Mouse (Mus musculus) CH12.LX (cell line): ENCODE data around the gene Tnfrsf14. TPM values are rescaled to one million over a fixed set of nuclear protein-coding genes. Genes with fewer than 3 reads are reported as not detected.

Source experiments
- DNase-seq: peaks from one replicate; pipeline ENCODE4 v3.0.0-alpha.2; 2013; ENCODE audit errors: extremely low read depth
- H3K27ac ChIP-seq: 2 replicates; pipeline ENCODE4 v1.5.1; 2012; ENCODE audit warnings: low read depth, mild to moderate bottlenecking, control low read depth, moderate library complexity; ENCODE audit not compliant: insufficient read depth
- H3K27me3 ChIP-seq: replicated peaks from 2 replicates; pipeline ENCODE3; 2012; ENCODE audit warnings: inconsistent platforms
- H3K36me3 ChIP-seq, 2 experiments: replicated peaks in 1 of 2; 2 replicates each; pipeline versions ENCODE3 to v1.6.1; 2012; ENCODE audit warnings: inconsistent platforms in 1 of 2, low read length in 1 of 2, mild to moderate bottlenecking in 1 of 2, mixed read lengths in 1 of 2, moderate library complexity in 1 of 2; ENCODE audit not compliant: control insufficient read depth in 1 of 2, insufficient read depth in 1 of 2
- H3K4me1 ChIP-seq, 2 experiments: 2 replicates each; pipeline ENCODE4 v1.6.1; 2012; ENCODE audit warnings: inconsistent platforms in 1 of 2, moderate library complexity in 1 of 2; ENCODE audit not compliant: insufficient read depth in 2 of 2, control insufficient read depth in 1 of 2
- H3K4me2 ChIP-seq: 2 replicates; pipeline ENCODE4 v1.6.1; 2012; ENCODE audit warnings: low read depth, mild to moderate bottlenecking, control low read depth; ENCODE audit not compliant: poor library complexity, insufficient read depth, severe bottlenecking
- H3K4me3 ChIP-seq, 3 experiments: fragments of 150-350 bp in 1 of 3; sonication (generic) in 1 of 3; replicated peaks in 1 of 3; 2 replicates each; pipeline versions ENCODE3 to v1.5.1; 2011 to 2012; ENCODE audit warnings: low read depth in 2 of 3, low read length in 2 of 3, mild to moderate bottlenecking in 2 of 3, moderate library complexity in 2 of 3, control low read depth in 1 of 3, improper control_type of control experiment in 1 of 3, inconsistent platforms in 1 of 3, mixed read lengths in 1 of 3; ENCODE audit not compliant: poor library complexity in 1 of 3
- H3K79me2 ChIP-seq: replicated peaks from 2 replicates; pipeline ENCODE4 v1.6.1; 2012; ENCODE audit warnings: mild to moderate bottlenecking, moderate library complexity; ENCODE audit not compliant: control insufficient read depth, poor library complexity, insufficient read depth, severe bottlenecking; ENCODE audit errors: extremely low read depth
- H3K9ac ChIP-seq: 2 replicates; pipeline ENCODE4 v1.6.1; 2012; ENCODE audit warnings: low read depth, mild to moderate bottlenecking, control low read depth, moderate library complexity; ENCODE audit not compliant: insufficient read depth
- H3K9me3 ChIP-seq: replicated peaks from 2 replicates; pipeline ENCODE3; 2012; ENCODE audit warnings: low read length, inconsistent platforms, mixed read lengths
- BHLHE40 ChIP-seq: IDR thresholded peaks from 2 replicates; pipeline ENCODE4 v1.6.1; 2011; ENCODE audit warnings: mild to moderate bottlenecking, low read depth, low read length, improper control_type of control experiment
- CHD1 ChIP-seq: IDR thresholded peaks from 2 replicates; pipeline ENCODE4 v1.6.1; 2012; ENCODE audit warnings: low read depth, low read length, improper control_type of control experiment, inconsistent platforms
- CTCF ChIP-seq, 2 experiments: IDR thresholded peaks in 1 of 2; conservative IDR thresholded peaks in 1 of 2; 2 replicates each; pipeline ENCODE4 v1.5.1; 2011 to 2012; ENCODE audit warnings: low read depth in 2 of 2, low read length in 2 of 2, improper control_type of control experiment in 1 of 2, inconsistent platforms in 1 of 2, mild to moderate bottlenecking in 1 of 2, moderate library complexity in 1 of 2
- EP300 ChIP-seq: IDR thresholded peaks from 2 replicates; pipeline ENCODE4 v1.6.1; 2011; ENCODE audit warnings: low read length, improper control_type of control experiment
- ETS1 ChIP-seq: conservative IDR thresholded peaks from 2 replicates; pipeline ENCODE4 v1.6.1; 2012; ENCODE audit warnings: low read depth, mild to moderate bottlenecking, inconsistent platforms, low read length, improper control_type of control experiment, moderate library complexity
- GABPA ChIP-seq: IDR thresholded peaks from 2 replicates; pipeline ENCODE4 v1.6.1; 2012; ENCODE audit warnings: low read depth, low read length, improper control_type of control experiment, inconsistent platforms; ENCODE audit not compliant: insufficient replicate concordance
- HCFC1 ChIP-seq: IDR thresholded peaks from 2 replicates; pipeline ENCODE4 v1.6.1; 2012; ENCODE audit warnings: low read depth, mild to moderate bottlenecking, inconsistent platforms, low read length, improper control_type of control experiment
- IRF4 ChIP-seq: IDR thresholded peaks from 2 replicates; pipeline ENCODE4 v1.6.1; 2014; ENCODE audit warnings: low read depth, mild to moderate bottlenecking, inconsistent platforms, low read length, improper control_type of control experiment
- KAT2A ChIP-seq: IDR thresholded peaks from 2 replicates; pipeline ENCODE4 v1.6.1; 2012; ENCODE audit warnings: low read length, improper control_type of control experiment, inconsistent platforms; ENCODE audit not compliant: insufficient replicate concordance
- MAFK ChIP-seq: IDR thresholded peaks from 2 replicates; pipeline ENCODE4 v1.6.1; 2011; ENCODE audit warnings: low read length, improper control_type of control experiment; ENCODE audit not compliant: insufficient replicate concordance
- MAX ChIP-seq: IDR thresholded peaks from 2 replicates; pipeline ENCODE4 v1.6.1; 2011; ENCODE audit warnings: low read length, improper control_type of control experiment
- MAZ ChIP-seq: IDR thresholded peaks from 2 replicates; pipeline ENCODE4 v1.6.1; 2012; ENCODE audit warnings: low read depth, mild to moderate bottlenecking, inconsistent platforms, low read length, improper control_type of control experiment, moderate library complexity
- MEF2A ChIP-seq: IDR thresholded peaks from 2 replicates; pipeline ENCODE4 v1.6.1; 2014; ENCODE audit warnings: low read depth, mild to moderate bottlenecking, inconsistent platforms, low read length, improper control_type of control experiment, borderline replicate concordance
- MXI1 ChIP-seq: IDR thresholded peaks from 2 replicates; pipeline ENCODE4 v1.6.1; 2011; ENCODE audit warnings: mild to moderate bottlenecking, low read depth, low read length, improper control_type of control experiment
- MYC ChIP-seq: IDR thresholded peaks from 2 replicates; pipeline ENCODE4 v1.6.1; 2011; ENCODE audit warnings: low read depth, mild to moderate bottlenecking, improper control_type of control experiment, low read length
- NRF1 ChIP-seq: IDR thresholded peaks from 2 replicates; pipeline ENCODE4 v1.6.1; 2014; ENCODE audit warnings: low read depth, mild to moderate bottlenecking, inconsistent platforms, low read length, improper control_type of control experiment, moderate library complexity
- PAX5 ChIP-seq: IDR thresholded peaks from 2 replicates; pipeline ENCODE4 v1.6.1; 2012; ENCODE audit warnings: low read length, inconsistent platforms, mixed read lengths
- POLR2A ChIP-seq: IDR thresholded peaks from 2 replicates; pipeline ENCODE4 v1.6.1; 2011; ENCODE audit warnings: low read depth, mild to moderate bottlenecking, improper control_type of control experiment, low read length
- RAD21 ChIP-seq: IDR thresholded peaks from 2 replicates; pipeline ENCODE4 v1.6.1; 2011; ENCODE audit warnings: low read depth, mild to moderate bottlenecking, low read length, improper control_type of control experiment, moderate library complexity
- RCOR1 ChIP-seq: conservative IDR thresholded peaks from 2 replicates; pipeline ENCODE4 v1.6.1; 2012; ENCODE audit warnings: low read depth, mild to moderate bottlenecking, inconsistent platforms, low read length, improper control_type of control experiment
- SIN3A ChIP-seq: IDR thresholded peaks from 2 replicates; pipeline ENCODE4 v1.6.1; 2012; ENCODE audit warnings: low read length, improper control_type of control experiment, inconsistent platforms
- SMC3 ChIP-seq: IDR thresholded peaks from 2 replicates; pipeline ENCODE4 v1.6.1; 2011; ENCODE audit warnings: low read depth, low read length, improper control_type of control experiment
- TBP ChIP-seq: conservative IDR thresholded peaks from 2 replicates; pipeline ENCODE4 v1.6.1; 2011; ENCODE audit warnings: low read depth, low read length, improper control_type of control experiment
- TCF12 ChIP-seq: IDR thresholded peaks from 2 replicates; pipeline ENCODE4 v1.6.1; 2014; ENCODE audit warnings: low read depth, mild to moderate bottlenecking, inconsistent platforms, low read length, improper control_type of control experiment
- UBTF ChIP-seq: IDR thresholded peaks from 2 replicates; pipeline ENCODE4 v1.6.1; 2012; ENCODE audit warnings: low read depth, mild to moderate bottlenecking, inconsistent platforms, low read length, improper control_type of control experiment, moderate library complexity
- USF1 ChIP-seq: IDR thresholded peaks from 2 replicates; pipeline ENCODE4 v1.6.1; 2014; ENCODE audit warnings: low read depth, mild to moderate bottlenecking, inconsistent platforms, low read length, improper control_type of control experiment
- USF2 ChIP-seq: conservative IDR thresholded peaks from 2 replicates; pipeline ENCODE4 v1.6.1; 2011; ENCODE audit warnings: low read depth, low read length, improper control_type of control experiment
- ZC3H11A ChIP-seq: IDR thresholded peaks from 2 replicates; pipeline ENCODE4 v1.6.1; 2012; ENCODE audit warnings: low read depth, mild to moderate bottlenecking, inconsistent platforms, low read length, improper control_type of control experiment
- dilution Hi-C: fragments of 300-500 bp; cut with MboI; formaldehyde crosslinking; loops from 2 replicates; pipeline ENCODE4 v1.14.3; 2020; ENCODE audit warnings: low sequenced_read_pairs; ENCODE audit not compliant: extremely low pct_unique_long_range_greater_than_20kb, extremely low pct_ligation_motif_present
- in situ Hi-C: fragments of 300-500 bp; cut with MboI; formaldehyde crosslinking; loops from 3 replicates; pipeline ENCODE4 v1.14.3; 2019; ENCODE audit warnings: low sequenced_read_pairs, low pct_ligation_motif_present, low pct_unique_long_range_greater_than_20kb, mixed read lengths
- polyA plus RNA-seq: library from polyadenylated mRNA; unstranded; fragments of >175 nt; gene quantifications from 2 replicates; pipeline ENCODE4 v1.2.1, GENCODE M21; 2012; ENCODE audit warnings: low read depth; ENCODE audit not compliant: insufficient read length
- total RNA-seq, 2 experiments: library from RNA; depleted of rRNA; stranded (reverse); fragments of 300-350 nt in 1 of 2; fragments of >200 nt in 1 of 2; gene quantifications; 2 replicates each; pipeline ENCODE4 v1.2.3; 2012 to 2014

The Tnfrsf14 gene
- total and polyA plus RNA-seq, 3 experiments = 20.0 to 109 (median 25.9) TPM

GRCm38 (mm10) chr4:154908490-154908889 is 19.9 kb downstream of the Tnfrsf14 start:
- Histone ChIP-seq H3K27me3 (no peaks in the 10 kb centered on the region), H3K27ac (peak overlapping the region; percentile 83; the same call in 1 of the 2 replicates), H3K9ac (no peak overlapping the region), H3K9me3 (no peaks in the 10 kb centered on the region), H3K4me2 (no peak overlapping the region), H3K4me3 (no peak overlapping the region), H3K36me3 (peaks cover 0 to 2% of the 10 kb centered on the region in 2 experiments), H3K4me1 (peaks cover 38 to 53% of the 10 kb centered on the region in 2 experiments), H3K79me2 (peaks cover 9% of the 10 kb centered on the region)
- in situ Hi-C loops (loop anchor here (5.0 kb wide), 1 partner anchor 34 kb away; no protein-coding TSS in a partner anchor), dilution Hi-C loops (no loop called here)
- no peak for DNase-seq
- TF ChIP-seq POLR2A (no peak), ZC3H11A (no peak), HCFC1 (no peak), GABPA (no peak), MYC (no peak), MEF2A (no peak), MAFK (no peak), SMC3 (no peak), MAX (no peak), CHD1 (no peak), PAX5 (no peak), CTCF (conservative IDR thresholded peaks at IDR 0.05 in 1 of 2, IDR thresholded peaks at IDR 0.05 in 1 of 2; ENCODE audit: low read depth in 2 of 2, low read length in 2 of 2) (no peak), RCOR1 (no peak)

GRCm38 (mm10) chr4:154907833-154908232 is 20.5 kb downstream of the Tnfrsf14 start:
- TF ChIP-seq MAX (peak; percentile 56; the same call in 1 of the 2 replicates), MAFK (no peak), RCOR1 (no peak), MYC (peak; percentile 64; the same call in 1 of the 2 replicates), SMC3 (peak; percentile 78), MAZ (0 out of 2 replicates have a peak, but pooled peaks have one; percentile 70), EP300 (no peak; the same call in 1 of the 2 replicates), PAX5 (no peak), TBP (0 out of 2 replicates have a peak, but pooled peaks have one; percentile 67), UBTF (0 out of 2 replicates have a peak, but pooled peaks have one; percentile 40), SIN3A (no peak), GABPA (no peak), NRF1 (no peak), IRF4 (peak; percentile 52; the same call in 1 of the 2 replicates), CHD1 (no peak), POLR2A (peak; percentile 57; the same call in 1 of the 2 replicates), MEF2A (peak; percentile 33; the same call in 1 of the 2 replicates), HCFC1 (no peak), ETS1 (0 out of 2 replicates have a peak, but pooled peaks have one; percentile 29), BHLHE40 (peak; percentile 89), CTCF (conservative IDR thresholded peaks at IDR 0.05 in 1 of 2, IDR thresholded peaks at IDR 0.05 in 1 of 2; ENCODE audit: low read depth in 2 of 2, low read length in 2 of 2) (peak; percentile 24 to 84; a peak in 2 of 4 replicates), KAT2A (no peak), ZC3H11A (no peak), TCF12 (peak; percentile 61; the same call in 1 of the 2 replicates), USF2 (no peak), MXI1 (0 out of 2 replicates have a peak, but pooled peaks have one; percentile 38), RAD21 (peak; percentile 52), USF1 (no peak)
- Histone ChIP-seq H3K4me2 (peak overlapping the region; percentile 33), H3K36me3 (peaks cover 0 to 2% of the 10 kb centered on the region in 2 experiments), H3K9me3 (no peaks in the 10 kb centered on the region), H3K27ac (peak overlapping the region; percentile 83), H3K27me3 (no peaks in the 10 kb centered on the region), H3K4me1 (peaks cover 36 to 53% of the 10 kb centered on the region in 2 experiments), H3K79me2 (peaks cover 9% of the 10 kb centered on the region), H3K4me3 (peak overlapping the region in 2 of 3 experiments; percentile 0 to 30), H3K9ac (peak overlapping the region; percentile 12; the same call in 1 of the 2 replicates)
- dilution Hi-C loops = no loop called here
- in situ Hi-C loops = loop anchor here (5.0 kb wide), 1 partner anchor 34 kb away; no protein-coding TSS in a partner anchor
- peak; percentile 81 for DNase-seq
